Comparison of ENCODE assay signal across 8 mouse cellular contexts in genomic region chr14:54528446-54529111, GRCm38 (mm10). TPM values are rescaled to one million over a fixed set of nuclear protein-coding genes. Genes with fewer than 3 reads are reported as not detected.
DNase-seq lines count a peak whose midpoint lies in the region; ATAC-seq and TF ChIP-seq lines count a peak whose summit lies in the region.

No protein-coding gene starts in this region.

- peak; percentile 34 for DNase-seq in G1E (ENCODE audit: low spot score)
- DNase-seq in cerebellum, adult 8-10 months: peak; percentile 85
- DNase-seq in hindbrain, embryonic 11.5 days (ENCODE audit: low spot score): peak; percentile 96
- peak; percentile 66 for DNase-seq in layer of hippocampus, adult 9-11 months
- DNase-seq in lung, postnatal 10 days: peak; percentile 91
- peak; percentile 78 for DNase-seq in ovary, postnatal 36 days (ENCODE audit: low spot score)
- DNase-seq in thymus, postnatal 25 days: peak; percentile 90

- H3K27ac ChIP-seq in hindbrain, embryonic 11.5 days (ENCODE audit: low read depth, low read length): no peak overlapping the region

- ATAC-seq in G1E (ENCODE audit: extremely low read depth, insufficient number of reproducible peaks, low FRiP score, poor library complexity, severe bottlenecking): peak; percentile 34; the same call in 1 of the 2 replicates
- peak; percentile 85 for ATAC-seq in frontal cortex, adult (ENCODE audit: low TSS enrichment)
- peak; percentile 81; the same call in 1 of the 2 replicates for ATAC-seq in hindbrain, embryonic 11.5 days (ENCODE audit: low FRiP score)

- H3K9me3 ChIP-seq in G1E (replicated peaks): 0 out of 2 replicates have a peak, but pooled peaks cover 5% of the 10 kb centered on the region
- no peaks in the 10 kb centered on the region for H3K9me3 ChIP-seq in hindbrain, embryonic 11.5 days (ENCODE audit: control insufficient read depth, low read length)

- peak; percentile 81 for TF ChIP-seq CTCF in G1E (IDR thresholded peaks at IDR 0.05; ENCODE audit: low read depth, low read length)

- H3K4me2 ChIP-seq in hindbrain, embryonic 11.5 days (replicated peaks; ENCODE audit: low read depth, low read length): no peak overlapping the region

- H3K4me3 ChIP-seq in G1E (ENCODE audit: low read depth, low read length): peak overlapping the region; percentile 29; the same call in 1 of the 2 replicates
- H3K4me3 ChIP-seq in hindbrain, embryonic 11.5 days (ENCODE audit: low read depth, low read length): no peak overlapping the region

- no peaks in the 10 kb centered on the region for H3K36me3 ChIP-seq in G1E (replicated peaks)
- no peaks in the 10 kb centered on the region for H3K36me3 ChIP-seq in hindbrain, embryonic 11.5 days (ENCODE audit: control insufficient read depth, insufficient read depth, low read length)

- peaks cover 10% of the 10 kb centered on the region for H3K4me1 ChIP-seq in G1E (ENCODE audit: insufficient read depth, low read depth, low read length)
- no peaks in the 10 kb centered on the region; the same call in 1 of the 2 replicates for H3K4me1 ChIP-seq in hindbrain, embryonic 11.5 days (replicated peaks; ENCODE audit: control insufficient read depth, insufficient read depth, low read length)

- H3K27me3 ChIP-seq in G1E (ENCODE audit: insufficient read depth, low read length): peaks cover 26% of the 10 kb centered on the region
- no peaks in the 10 kb centered on the region for H3K27me3 ChIP-seq in hindbrain, embryonic 11.5 days (ENCODE audit: control insufficient read depth, insufficient read depth, low read length)

- no peak overlapping the region for H3K9ac ChIP-seq in hindbrain, embryonic 11.5 days (ENCODE audit: low read depth, low read length)

- 11% methylated on average over 17 of the region's 17 CpGs for WGBS in hindbrain, embryonic 11.5 days

RNA-seq across cellular contexts. Expression of gene Prmt5, which starts 11.3 kb away (rescaled TPM):
- total RNA-seq in G1E (2014; fragmentation: Nextera tagmentation) (81.3 and 106 TPM in 2 replicates), G1E (2017) (44.8 and 50.9 TPM in 2 replicates)
- polyA plus RNA-seq in G1E (2012): 242 and 254 TPM in 2 replicates
- polyA plus RNA-seq in hindbrain, embryonic 11.5 days (2014; fragmentation: Nextera tagmentation; extraction: Ambion mirVana): 115 and 120 TPM in 2 replicates

RNA-seq across cellular contexts. Expression of gene Haus4, which starts 25.8 kb away (rescaled TPM):
- total RNA-seq in G1E (2014; fragmentation: Nextera tagmentation): 42.7 and 46.4 TPM in 2 replicates
- total RNA-seq in G1E (2017): 57.9 and 66.6 TPM in 2 replicates
- polyA plus RNA-seq in G1E (2012): 46.1 and 60.3 TPM in 2 replicates
- 34.8 and 35.7 TPM in 2 replicates for polyA plus RNA-seq in hindbrain, embryonic 11.5 days (2014; fragmentation: Nextera tagmentation; extraction: Ambion mirVana)

RNA-seq across cellular contexts. Expression of gene Ajuba, which starts 48.8 kb away (rescaled TPM):
- total RNA-seq in G1E (2014; fragmentation: Nextera tagmentation) (not detected in 2 replicates), G1E (2017) (0.17 TPM in 1 of 2 replicates, not detected in the other)
- 0.02 TPM in 1 of 2 replicates, not detected in the other for polyA plus RNA-seq in G1E (2012)
- polyA plus RNA-seq in hindbrain, embryonic 11.5 days (2014; fragmentation: Nextera tagmentation; extraction: Ambion mirVana): 23.2 and 29.4 TPM in 2 replicates

RNA-seq across cellular contexts. Expression of gene Rem2, which starts 52.7 kb away (rescaled TPM):
- not detected in 2 replicates for total RNA-seq in G1E (2014; fragmentation: Nextera tagmentation)
- not detected in 2 replicates for total RNA-seq in G1E (2017)
- polyA plus RNA-seq in G1E (2012): 0.06 and 0.08 TPM in 2 replicates
- 37.3 and 40.0 TPM in 2 replicates for polyA plus RNA-seq in hindbrain, embryonic 11.5 days (2014; fragmentation: Nextera tagmentation; extraction: Ambion mirVana)

Comparison
In these comparisons a context has a peak if more than half of its experiments do, and no peak if none do; other contexts are left out.
1. ATAC-seq: peak in every context shown above with its lines; median percentile 85 in frontal cortex, adult; 81 in hindbrain, embryonic 11.5 days; 34 in G1E.
2. DNase-seq: peak in every context shown above with its lines; median percentile 96 in hindbrain, embryonic 11.5 days; 91 in lung, postnatal 10 days; 90 in thymus, postnatal 25 days; 85 in cerebellum, adult 8-10 months; 78 in ovary, postnatal 36 days; 66 in layer of hippocampus, adult 9-11 months; 34 in G1E.
3. RNA of gene Ajuba, which starts 48.8 kb away (polyA plus RNA-seq): 23.2 to 29.4 TPM in hindbrain, embryonic 11.5 days; 0.02 TPM in G1E; every median in the first group is over 10 times any median in the second.